Mouse (Mus musculus): ENCODE measurements around the gene Gas2l1.

Gas2l1 gene

GRCm38 (mm10) chr11:5041144-5041780 lies 23.9 kb downstream of the Gas2l1 start:
- Histone ChIP-seq H3K36me3 (ENCODE audit: insufficient read depth, low read length) (peaks cover 70% of the 10 kb centered on the region), H3K4me3 (replicated peaks; ENCODE audit: low read length) (0 out of 2 replicates have a peak overlapping the region, but pooled peaks have one; percentile 26), H3K27me3 (ENCODE audit: insufficient read depth, low read length) (no peaks in the 10 kb centered on the region), H3K9me3 (ENCODE audit: low read length) (no peaks in the 10 kb centered on the region), H3K4me1 (replicated peaks; ENCODE audit: low read depth, low read length) (peaks cover 39% of the 10 kb centered on the region)
- no peak for TF ChIP-seq POU5F1 (IDR thresholded peaks at IDR 0.05; ENCODE audit: borderline replicate concordance, low read length)
- TF ChIP-seq CTCF (conservative IDR thresholded peaks at IDR 0.05; ENCODE audit: low read length), result no peak
- no peak for TF ChIP-seq NANOG (IDR thresholded peaks at IDR 0.05; ENCODE audit: borderline replicate concordance, low read length)

GRCm38 (mm10) chr11:5040585-5040984 lies 24.5 kb downstream of the Gas2l1 start:
- TF ChIP-seq CTCF (conservative IDR thresholded peaks at IDR 0.05; ENCODE audit: low read length) (no peak), NANOG (IDR thresholded peaks at IDR 0.05; ENCODE audit: borderline replicate concordance, low read length) (no peak), POU5F1 (IDR thresholded peaks at IDR 0.05; ENCODE audit: borderline replicate concordance, low read length) (no peak)
- Histone ChIP-seq H3K27me3 (ENCODE audit: insufficient read depth, low read length) (no peaks in the 10 kb centered on the region), H3K4me1 (replicated peaks; ENCODE audit: low read depth, low read length) (peaks cover 32% of the 10 kb centered on the region), H3K9me3 (ENCODE audit: low read length) (no peaks in the 10 kb centered on the region), H3K36me3 (ENCODE audit: insufficient read depth, low read length) (peaks cover 76% of the 10 kb centered on the region), H3K4me3 (replicated peaks; ENCODE audit: low read length) (peak overlapping the region; percentile 26; the same call in 1 of the 2 replicates)

DNA sequence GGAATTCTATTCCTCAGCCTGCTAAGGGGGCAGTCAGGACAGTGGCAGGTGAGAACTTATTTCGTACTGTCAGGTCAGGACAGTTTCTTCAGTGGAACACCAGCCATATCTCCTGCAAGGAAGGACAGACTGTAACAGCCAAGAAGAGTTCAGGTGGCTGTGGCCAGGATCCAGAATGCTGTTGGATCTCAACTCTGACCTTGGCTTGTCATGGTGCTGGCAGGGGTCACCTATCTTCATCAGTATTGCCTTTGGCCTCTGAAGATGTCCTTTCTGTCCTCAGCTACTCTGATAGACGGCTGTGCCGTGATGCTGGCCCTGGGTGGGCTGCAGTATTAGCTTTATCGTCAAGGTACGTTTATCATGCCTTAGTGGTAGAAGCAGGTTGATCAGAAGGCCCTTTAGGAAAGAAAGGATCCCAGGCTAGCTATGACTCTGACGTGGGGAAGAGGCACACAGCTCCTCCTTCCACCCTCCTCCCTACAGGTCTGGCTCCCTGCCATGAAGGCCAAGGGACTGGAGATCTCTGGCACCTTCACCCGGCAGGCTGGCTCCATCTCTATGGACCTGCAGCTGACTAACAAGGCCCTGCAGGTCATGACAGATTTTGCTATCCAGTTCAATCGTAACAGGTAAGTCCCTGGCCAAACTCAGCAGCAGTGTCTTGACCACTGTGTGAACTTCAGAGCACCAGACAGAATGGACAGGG lies 27.8 kb downstream of the Gas2l1 start:
- Histone ChIP-seq H3K4me1 (replicated peaks; ENCODE audit: low read depth, low read length) (peaks cover 27% of the 10 kb centered on the region), H3K9me3 (ENCODE audit: low read length) (no peaks in the 10 kb centered on the region), H3K36me3 (ENCODE audit: insufficient read depth, low read length) (peaks cover 100% of the 10 kb centered on the region), H3K4me3 (replicated peaks; ENCODE audit: low read length) (no peak overlapping the region), H3K27me3 (ENCODE audit: insufficient read depth, low read length) (no peaks in the 10 kb centered on the region)
- TF ChIP-seq CTCF (conservative IDR thresholded peaks at IDR 0.05; ENCODE audit: low read length), result no peak
- no peak for TF ChIP-seq NANOG (IDR thresholded peaks at IDR 0.05; ENCODE audit: borderline replicate concordance, low read length)
- no peak for TF ChIP-seq POU5F1 (IDR thresholded peaks at IDR 0.05; ENCODE audit: borderline replicate concordance, low read length)

- Histone ChIP-seq H3K4me1 (replicated peaks; ENCODE audit: low read depth, low read length) (peaks cover 10% of the 10 kb centered on the region), H3K9me3 (ENCODE audit: low read length) (no peaks in the 10 kb centered on the region), H3K27me3 (ENCODE audit: insufficient read depth, low read length) (no peaks in the 10 kb centered on the region), H3K36me3 (ENCODE audit: insufficient read depth, low read length) (peaks cover 100% of the 10 kb centered on the region), H3K4me3 (replicated peaks; ENCODE audit: low read length) (no peak overlapping the region)
- TF ChIP-seq CTCF (conservative IDR thresholded peaks at IDR 0.05; ENCODE audit: low read length) (no peak), POU5F1 (IDR thresholded peaks at IDR 0.05; ENCODE audit: borderline replicate concordance, low read length) (no peak), NANOG (IDR thresholded peaks at IDR 0.05; ENCODE audit: borderline replicate concordance, low read length) (no peak)
Measured at GRCm38 (mm10) chr11:5035421-5035820, 29.7 kb downstream of the Gas2l1 start.

DNA sequence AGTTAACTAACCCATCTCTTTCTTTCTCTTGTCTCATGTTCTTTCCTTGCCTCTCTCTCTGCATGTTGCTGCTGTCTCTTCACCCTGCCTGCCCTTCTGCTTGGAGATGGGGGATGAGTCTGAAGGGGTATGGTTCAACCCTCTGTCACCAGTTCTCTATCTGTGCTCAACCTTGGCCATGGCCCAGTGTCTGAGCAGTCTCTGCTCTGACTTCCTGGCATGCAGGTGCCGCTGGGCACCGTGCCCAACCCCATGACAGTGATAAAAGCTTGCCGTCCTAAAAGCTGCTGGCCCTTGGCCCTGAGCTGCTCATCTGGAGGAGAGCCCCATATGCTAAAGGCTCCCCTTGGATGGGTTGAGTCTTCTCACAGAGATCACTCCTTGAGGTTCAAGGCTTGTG lies 32.0 kb downstream of the Gas2l1 start:
- Histone ChIP-seq H3K27me3 (ENCODE audit: insufficient read depth, low read length) (no peaks in the 10 kb centered on the region), H3K4me3 (replicated peaks; ENCODE audit: low read length) (no peak overlapping the region), H3K4me1 (replicated peaks; ENCODE audit: low read depth, low read length) (0 out of 2 replicates have a peak, but pooled peaks cover 2% of the 10 kb centered on the region), H3K36me3 (ENCODE audit: insufficient read depth, low read length) (peaks cover 96% of the 10 kb centered on the region), H3K9me3 (ENCODE audit: low read length) (no peaks in the 10 kb centered on the region)
- TF ChIP-seq NANOG (IDR thresholded peaks at IDR 0.05; ENCODE audit: borderline replicate concordance, low read length) (no peak), CTCF (conservative IDR thresholded peaks at IDR 0.05; ENCODE audit: low read length) (no peak), POU5F1 (IDR thresholded peaks at IDR 0.05; ENCODE audit: borderline replicate concordance, low read length) (no peak)

- 0 out of 2 replicates have a peak, but pooled peaks cover 2% of the 10 kb centered on the region for H3K4me1 ChIP-seq (replicated peaks; ENCODE audit: low read depth, low read length)
- no peaks in the 10 kb centered on the region for H3K27me3 ChIP-seq (ENCODE audit: insufficient read depth, low read length)
- H3K4me3 ChIP-seq (replicated peaks; ENCODE audit: low read length), result no peak overlapping the region
- no peaks in the 10 kb centered on the region for H3K9me3 ChIP-seq (ENCODE audit: low read length)
- TF ChIP-seq NANOG (IDR thresholded peaks at IDR 0.05; ENCODE audit: borderline replicate concordance, low read length) (no peak), CTCF (conservative IDR thresholded peaks at IDR 0.05; ENCODE audit: low read length) (no peak), POU5F1 (IDR thresholded peaks at IDR 0.05; ENCODE audit: borderline replicate concordance, low read length) (no peak)
- H3K36me3 ChIP-seq (ENCODE audit: insufficient read depth, low read length), result peaks cover 96% of the 10 kb centered on the region
Measured at GRCm38 (mm10) chr11:5032706-5033105, 32.4 kb downstream of the Gas2l1 start.

- Histone ChIP-seq H3K9me3 (ENCODE audit: low read length) (no peaks in the 10 kb centered on the region), H3K27me3 (ENCODE audit: insufficient read depth, low read length) (no peaks in the 10 kb centered on the region), H3K4me3 (replicated peaks; ENCODE audit: low read length) (no peak overlapping the region), H3K36me3 (ENCODE audit: insufficient read depth, low read length) (peaks cover 96% of the 10 kb centered on the region), H3K4me1 (replicated peaks; ENCODE audit: low read depth, low read length) (0 out of 2 replicates have a peak, but pooled peaks cover 2% of the 10 kb centered on the region)
- TF ChIP-seq CTCF (conservative IDR thresholded peaks at IDR 0.05; ENCODE audit: low read length), result no peak
- no peak for TF ChIP-seq POU5F1 (IDR thresholded peaks at IDR 0.05; ENCODE audit: borderline replicate concordance, low read length)
- no peak for TF ChIP-seq NANOG (IDR thresholded peaks at IDR 0.05; ENCODE audit: borderline replicate concordance, low read length)
Measured at GRCm38 (mm10) chr11:5028228-5028627, 36.9 kb downstream of the Gas2l1 start.

- H3K4me3 ChIP-seq (replicated peaks; ENCODE audit: low read length), result no peak overlapping the region
- no peaks in the 10 kb centered on the region for H3K9me3 ChIP-seq (ENCODE audit: low read length)
- 0 out of 2 replicates have a peak, but pooled peaks cover 2% of the 10 kb centered on the region for H3K4me1 ChIP-seq (replicated peaks; ENCODE audit: low read depth, low read length)
- no peak for TF ChIP-seq NANOG (IDR thresholded peaks at IDR 0.05; ENCODE audit: borderline replicate concordance, low read length)
- no peak for TF ChIP-seq CTCF (conservative IDR thresholded peaks at IDR 0.05; ENCODE audit: low read length)
- TF ChIP-seq POU5F1 (IDR thresholded peaks at IDR 0.05; ENCODE audit: borderline replicate concordance, low read length), result no peak
- no peaks in the 10 kb centered on the region for H3K27me3 ChIP-seq (ENCODE audit: insufficient read depth, low read length)
- peaks cover 84% of the 10 kb centered on the region for H3K36me3 ChIP-seq (ENCODE audit: insufficient read depth, low read length)
Measured at GRCm38 (mm10) chr11:5025108-5025507, 40.0 kb downstream of the Gas2l1 start.
